ENCODE assay signal across 29 mouse cellular contexts in the genomic region with DNA sequence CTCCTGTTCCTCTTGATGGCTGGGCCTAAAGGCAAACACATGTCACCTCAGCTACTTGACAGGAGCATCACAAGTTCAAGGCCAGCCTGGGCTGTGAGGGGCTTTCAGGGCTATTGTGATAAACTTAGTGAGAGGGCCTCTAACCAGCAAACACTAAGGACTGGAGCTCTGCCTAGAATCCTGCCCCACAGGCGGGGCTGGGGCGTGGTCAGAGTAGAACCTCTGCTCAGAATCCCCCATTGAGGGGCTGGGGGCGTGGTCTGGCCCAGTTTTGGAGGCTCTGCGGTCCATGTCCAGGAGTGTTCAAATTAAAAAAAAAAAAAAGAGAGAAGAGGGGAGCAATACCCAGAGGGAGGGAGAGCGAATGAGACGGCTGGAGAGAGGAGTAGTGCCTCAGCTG. TPM values are rescaled to one million over a fixed set of nuclear protein-coding genes. Genes with fewer than 3 reads are reported as not detected.
DNase-seq lines count a peak whose midpoint lies in the region; ATAC-seq lines count a peak whose summit lies in the region.
"Had no signal": no experiment of that assay in that cellular context is flagged by ENCODE, and none has a peak within 500 bp of the region (broad histone marks: within the 10 kb centered on the region; RNA-seq: fewer than 3 reads in every experiment).

No protein-coding gene starts in this region.

- H3K9ac ChIP-seq in hindbrain, embryonic 13.5 days, result peak overlapping the region; percentile 19; the same call in 1 of the 2 replicates
- H3K9ac ChIP-seq in hindbrain, embryonic 16.5 days (ENCODE audit: low read depth, low read length), result no peak overlapping the region
- H3K9ac ChIP-seq: forebrain, embryonic 15.5 days; heart, embryonic 13.5 days; hindbrain, embryonic 12.5 days had no signal

- ATAC-seq in hindbrain, embryonic 13.5 days (ENCODE audit: low FRiP score), result no peak
- ATAC-seq in hindbrain, embryonic 16.5 days, result no peak
- ATAC-seq in megakaryocyte-erythroid progenitor cell, adult 5-6 weeks (replicated peaks; ENCODE audit: low FRiP score, low TSS enrichment, poor library complexity, severe bottlenecking), result no peak
- ATAC-seq: forebrain, embryonic 15.5 days; hindbrain, postnatal 0 days; inflammation-experienced regulatory T-cells, adult 6 months; intestine, embryonic 16.5 days had no signal

- H3K27ac ChIP-seq in hindbrain, embryonic 13.5 days, result no peak overlapping the region
- H3K27ac ChIP-seq in hindbrain, embryonic 16.5 days (ENCODE audit: low read depth, low read length), result no peak overlapping the region
- H3K27ac ChIP-seq: forebrain, embryonic 10.5 days; forebrain, embryonic 15.5 days; heart, adult 2 months; heart, embryonic 10.5 days; heart, embryonic 13.5 days; hindbrain, embryonic 12.5 days; hindbrain, postnatal 0 days had no signal

- H3K4me2 ChIP-seq in hindbrain, embryonic 13.5 days, result no peak overlapping the region
- H3K4me2 ChIP-seq in hindbrain, embryonic 16.5 days (ENCODE audit: low read length), result no peak overlapping the region
- H3K4me2 ChIP-seq: forebrain, embryonic 15.5 days; heart, embryonic 13.5 days; hindbrain, embryonic 12.5 days had no signal

- DNase-seq in cerebellum, adult 9-10 months, result peak; percentile 45
- no peak for DNase-seq in cerebellum, postnatal 10 days
- peak; percentile 66 for DNase-seq in R1 (ENCODE audit: low read depth, low spot score)
- no peak for DNase-seq in embryo, embryonic 10 days (ENCODE audit: low spot score)
- DNase-seq: adrenal gland, adult 2 months; adrenal gland, postnatal 14 days; B cell, adult 2 months; cerebellum, adult 11 months; cerebellum, adult 8-10 months; cerebellum, postnatal 36 days; gastrocnemius, postnatal 25 days; heart, adult 2 months; heart, postnatal 14 days; kidney, adult 18-20 months had no signal

- 83% methylated on average over 6 of the region's 6 CpGs for WGBS in hindbrain, embryonic 13.5 days
- 78% methylated on average over 6 of the region's 6 CpGs for WGBS in hindbrain, embryonic 16.5 days

- peaks cover 26% of the 10 kb centered on the region for H3K4me1 ChIP-seq in hindbrain, embryonic 13.5 days (replicated peaks)
- peaks cover 11% of the 10 kb centered on the region for H3K4me1 ChIP-seq in hindbrain, embryonic 16.5 days (ENCODE audit: control insufficient read depth, insufficient read depth, low read depth, low read length)

- H3K4me3 ChIP-seq in hindbrain, embryonic 13.5 days, result no peak overlapping the region
- no peak overlapping the region for H3K4me3 ChIP-seq in hindbrain, embryonic 16.5 days (ENCODE audit: low read length)
- H3K4me3 ChIP-seq: forebrain, embryonic 10.5 days; forebrain, embryonic 15.5 days; heart, adult 2 months; heart, embryonic 10.5 days; heart, embryonic 13.5 days; hindbrain, embryonic 12.5 days had no signal

- peaks cover 13% of the 10 kb centered on the region for H3K36me3 ChIP-seq in hindbrain, embryonic 13.5 days
- H3K36me3 ChIP-seq in hindbrain, embryonic 16.5 days (ENCODE audit: control insufficient read depth, insufficient read depth, low read length), result peaks cover 3% of the 10 kb centered on the region; the same call in 1 of the 2 replicates

- H3K27me3 ChIP-seq in hindbrain, embryonic 13.5 days, result no peaks in the 10 kb centered on the region
- H3K27me3 ChIP-seq in hindbrain, embryonic 16.5 days (replicated peaks; ENCODE audit: control insufficient read depth, insufficient read depth, low read length), result no peaks in the 10 kb centered on the region
- H3K27me3 ChIP-seq: CH12.LX; forebrain, embryonic 15.5 days; hindbrain, embryonic 12.5 days had no signal

- H3K9me3 ChIP-seq in hindbrain, embryonic 13.5 days, result no peaks in the 10 kb centered on the region
- H3K9me3 ChIP-seq in hindbrain, embryonic 16.5 days (ENCODE audit: control insufficient read depth, low read length), result no peaks in the 10 kb centered on the region
- H3K9me3 ChIP-seq: forebrain, embryonic 15.5 days; heart, embryonic 13.5 days; hindbrain, embryonic 12.5 days had no signal

RNA-seq across cellular contexts. Expression of gene Timm13, which starts 5.1 kb away (rescaled TPM):
- 333 and 336 TPM in 2 replicates for polyA plus RNA-seq in hindbrain, embryonic 13.5 days (2015; fragmentation: Nextera tagmentation; extraction: Ambion mirVana)
- 314 and 364 TPM in 2 replicates for polyA plus RNA-seq in hindbrain, embryonic 16.5 days (2015; fragmentation: Nextera tagmentation; extraction: Ambion mirVana)
- 206 and 233 TPM in 2 replicates for total RNA-seq in megakaryocyte-erythroid progenitor cell, adult 5-6 weeks (2014; fragmentation: Nextera tagmentation)
- 27.7 and 49.2 TPM in 2 replicates for total RNA-seq in megakaryocyte-erythroid progenitor cell, adult 5-6 weeks (2017)

RNA-seq across cellular contexts. Expression of gene Lmnb2, which starts 22.3 kb away (rescaled TPM):
- polyA plus RNA-seq in hindbrain, embryonic 13.5 days (2015; fragmentation: Nextera tagmentation; extraction: Ambion mirVana), result 41.5 and 43.9 TPM in 2 replicates
- polyA plus RNA-seq in hindbrain, embryonic 16.5 days (2015; fragmentation: Nextera tagmentation; extraction: Ambion mirVana), result 36.6 and 41.9 TPM in 2 replicates
- total RNA-seq in megakaryocyte-erythroid progenitor cell, adult 5-6 weeks (2014; fragmentation: Nextera tagmentation), result 14.9 and 24.4 TPM in 2 replicates
- 24.0 and 29.0 TPM in 2 replicates for total RNA-seq in megakaryocyte-erythroid progenitor cell, adult 5-6 weeks (2017)

RNA-seq across cellular contexts. Expression of gene Tmprss9, which starts 24.0 kb away (rescaled TPM):
- polyA plus RNA-seq in hindbrain, embryonic 13.5 days (2015; fragmentation: Nextera tagmentation; extraction: Ambion mirVana), result 0.13 and 0.17 TPM in 2 replicates
- polyA plus RNA-seq in hindbrain, embryonic 16.5 days (2015; fragmentation: Nextera tagmentation; extraction: Ambion mirVana), result 0.13 and 0.27 TPM in 2 replicates
- 0.22 TPM in 1 of 2 replicates, not detected in the other for total RNA-seq in megakaryocyte-erythroid progenitor cell, adult 5-6 weeks (2014; fragmentation: Nextera tagmentation)
- total RNA-seq in megakaryocyte-erythroid progenitor cell, adult 5-6 weeks (2017), result not detected in 2 replicates
- total RNA-seq: adrenal gland, adult 2 months; adrenal gland, postnatal 14 days; adrenal gland, postnatal 4 days; gastrocnemius, postnatal 25 days; heart, adult 2 months; heart, postnatal 14 days; hematopoietic stem cell, adult 5-6 weeks had no signal
- polyA plus RNA-seq: forebrain, embryonic 10.5 days; heart, embryonic 10.5 days; heart, embryonic 16.5 days; inflammation-experienced regulatory T-cells, adult 6 months had no signal

RNA-seq across cellular contexts. Expression of gene Gadd45b, which starts 34.2 kb away (rescaled TPM):
- polyA plus RNA-seq in hindbrain, embryonic 13.5 days (2015; fragmentation: Nextera tagmentation; extraction: Ambion mirVana), result 8.0 and 8.1 TPM in 2 replicates
- 8.0 and 9.0 TPM in 2 replicates for polyA plus RNA-seq in hindbrain, embryonic 16.5 days (2015; fragmentation: Nextera tagmentation; extraction: Ambion mirVana)
- total RNA-seq in megakaryocyte-erythroid progenitor cell, adult 5-6 weeks (2014; fragmentation: Nextera tagmentation), result not detected in 2 replicates
- 7.5 and 8.7 TPM in 2 replicates for total RNA-seq in megakaryocyte-erythroid progenitor cell, adult 5-6 weeks (2017)

RNA-seq across cellular contexts. Expression of gene Sppl2b, which starts 40.6 kb away (rescaled TPM):
- polyA plus RNA-seq in hindbrain, embryonic 13.5 days (2015; fragmentation: Nextera tagmentation; extraction: Ambion mirVana), result 63.6 and 68.8 TPM in 2 replicates
- polyA plus RNA-seq in hindbrain, embryonic 16.5 days (2015; fragmentation: Nextera tagmentation; extraction: Ambion mirVana), result 92.4 and 97.5 TPM in 2 replicates
- total RNA-seq in megakaryocyte-erythroid progenitor cell, adult 5-6 weeks (2014; fragmentation: Nextera tagmentation), result 116 and 117 TPM in 2 replicates
- 45.6 and 65.4 TPM in 2 replicates for total RNA-seq in megakaryocyte-erythroid progenitor cell, adult 5-6 weeks (2017)

Comparison
In these comparisons a context has a peak if more than half of its experiments do, and no peak if none do; other contexts are left out.
1. DNase-seq: peak in cerebellum, adult 9-10 months (single experiment) and R1 (single experiment); none in cerebellum, postnatal 10 days (0 of 2) and embryo, embryonic 10 days (single experiment).